Mouse (Mus musculus) C2C12 (cell line): ENCODE data around the gene Ptpro.

ENCODE experiments used
- CEBPB ChIP-seq: IDR thresholded peaks from one replicate; pipeline ENCODE4 v1.6.1; 2011; ENCODE audit warnings: low read depth, mild to moderate bottlenecking, control low read depth, moderate library complexity
- CTCF ChIP-seq: IDR thresholded peaks from one replicate; pipeline ENCODE4 v1.5.1; 2011; ENCODE audit not compliant: control insufficient read depth, insufficient read depth, insufficient read length
- MAX ChIP-seq: IDR thresholded peaks from one replicate; pipeline ENCODE4 v1.6.1; 2011; ENCODE audit warnings: mild to moderate bottlenecking, control low read depth
- USF1 ChIP-seq: IDR thresholded peaks from one replicate; pipeline ENCODE4 v1.6.1; 2011; ENCODE audit warnings: low read depth, mild to moderate bottlenecking, control low read depth, moderate library complexity

DNA sequence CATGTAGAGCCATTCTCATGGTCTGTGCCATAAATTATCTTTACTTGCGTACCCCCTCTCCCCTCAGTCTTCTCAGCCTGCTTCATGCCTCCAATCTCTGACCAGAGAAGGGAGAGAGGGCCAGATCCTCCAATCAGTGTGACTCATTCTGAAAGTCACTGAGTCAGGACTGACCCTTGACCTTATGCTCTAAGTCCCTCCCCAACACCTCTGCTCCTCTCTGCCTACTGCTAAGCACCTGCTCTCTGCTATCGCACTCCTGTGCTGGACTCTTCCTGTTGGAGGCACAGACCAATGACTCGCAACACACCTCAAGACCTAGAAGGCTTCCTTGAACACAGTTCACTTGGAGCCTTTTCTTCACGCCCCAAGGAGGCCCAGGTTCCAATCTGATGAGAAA, 240.5 kb downstream of the Ptpro start:
- TF ChIP-seq MAX = no peak
- no peak for TF ChIP-seq CTCF
- TF ChIP-seq USF1 = no peak
- TF ChIP-seq CEBPB = no peak
